Mouse (Mus musculus) liver, adult 2 months (tissue): ENCODE data around the gene Actl6b. TPM values are rescaled to one million over a fixed set of nuclear protein-coding genes. Genes with fewer than 3 reads are reported as not detected.
"Not testable (repeated sequence)": the region's sequence is repeated elsewhere in the genome, so short reads cannot be mapped to it uniquely, and the experiment has no call there.

ENCODE experiments used
- DNase-seq: peaks from one replicate; pipeline ENCODE4 v3.0.0-alpha.2; 2011; ENCODE audit warnings: low read depth, low spot score; ENCODE audit errors: extremely low read depth
- H3K27ac ChIP-seq: fragments of 200-500 bp; replicated peaks from 2 replicates; pipeline ENCODE4 v1.5.1; 2012; ENCODE audit warnings: low read depth, mild to moderate bottlenecking, control low read depth, inconsistent platforms, low read length; ENCODE audit not compliant: insufficient read depth
- H3K27me3 ChIP-seq: fragments of 200-500 bp; 2 replicates; pipeline ENCODE4 v1.6.1; 2012; ENCODE audit warnings: mild to moderate bottlenecking, moderate library complexity, low read length, inconsistent platforms; ENCODE audit not compliant: control insufficient read depth, insufficient read depth
- H3K36me3 ChIP-seq: fragments of 200-500 bp; 2 replicates; pipeline ENCODE4 v1.6.1; 2012; ENCODE audit warnings: low read length, inconsistent platforms; ENCODE audit not compliant: control insufficient read depth, insufficient read depth
- H3K4me1 ChIP-seq: fragments of 200-500 bp; 2 replicates; pipeline ENCODE4 v1.6.1; 2011; ENCODE audit warnings: low read length; ENCODE audit not compliant: control insufficient read depth, insufficient read depth
- H3K4me3 ChIP-seq: fragments of 200-500 bp; 2 replicates; pipeline ENCODE4 v1.5.1; 2011; ENCODE audit warnings: low read depth, mild to moderate bottlenecking, control low read depth, low read length, moderate library complexity; ENCODE audit not compliant: insufficient read depth
- H3K79me2 ChIP-seq: fragments of 200-500 bp; 2 replicates; pipeline ENCODE4 v1.6.1; 2012; ENCODE audit warnings: inconsistent platforms, mild to moderate bottlenecking, low read length, moderate library complexity; ENCODE audit not compliant: control insufficient read depth, insufficient read depth
- H3K9ac ChIP-seq: fragments of 200-500 bp; 2 replicates; pipeline ENCODE4 v1.6.1; 2012; ENCODE audit warnings: low read depth, mild to moderate bottlenecking, control low read depth, inconsistent platforms, low read length
- CTCF ChIP-seq: fragments of 200-500 bp; IDR thresholded peaks from 2 replicates; pipeline ENCODE4 v1.5.1; 2011; ENCODE audit warnings: low read depth, low read length, control low read depth
- POLR2A ChIP-seq: fragments of 200-500 bp; IDR thresholded peaks from 2 replicates; pipeline ENCODE4 v1.6.1; 2011; ENCODE audit warnings: low read length, control low read depth; ENCODE audit not compliant: insufficient read depth; ENCODE audit errors: extremely low read depth
- WGBS: fragments of 180-500 bp; shearing (Covaris S2); methylation state at CpG from one replicate; pipeline ENCODE4 v1.1.7; 2018; 5-methylcytosine and 5-hydroxymethylcytosine counted together
- polyA plus RNA-seq: library from polyadenylated mRNA; depleted of rRNA; stranded (reverse); fragments of >200 nt; gene quantifications from 2 replicates; pipeline ENCODE4 v1.2.3, GENCODE M21; 2012; rRNA removed
- total RNA-seq: library from RNA; depleted of rRNA; stranded (reverse); fragments of >200 nt; gene quantifications from 2 replicates; pipeline ENCODE4 v1.2.3, GENCODE M21; 2014; rRNA removed

The Actl6b gene
- total and polyA plus RNA-seq, 2 experiments = not detected

DNA sequence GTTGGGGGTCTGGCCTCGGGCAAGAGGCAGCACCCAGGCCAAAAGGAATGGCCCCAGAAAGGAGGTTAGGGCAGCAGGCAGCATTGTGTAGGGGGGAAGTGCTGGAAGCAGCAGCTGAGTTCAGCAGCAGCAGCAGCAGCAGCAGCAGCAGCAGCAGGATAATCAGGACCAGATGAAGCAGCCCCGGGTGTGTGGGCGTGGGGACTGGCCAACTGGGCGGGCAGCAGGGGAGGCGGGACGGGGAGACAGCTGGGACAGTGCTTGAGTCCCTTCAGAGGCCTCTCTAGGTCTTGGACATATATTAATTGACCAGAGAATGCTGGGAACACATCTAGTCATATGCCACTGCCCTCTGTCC is 57.9 kb downstream of the Actl6b start:
- 18% methylated on average over 6 of the region's 6 CpGs for WGBS
- DNase-seq = no peak
- Histone ChIP-seq H3K79me2 (no peaks in the 10 kb centered on the region), H3K27ac (peak overlapping the region; percentile 45), H3K36me3 (no peaks in the 10 kb centered on the region), H3K9ac (peak overlapping the region; percentile 26; the same call in 1 of the 2 replicates), H3K4me1 (peaks cover 11% of the 10 kb centered on the region), H3K4me3 (peak overlapping the region; percentile 32; the same call in 1 of the 2 replicates), H3K27me3 (peaks cover 2% of the 10 kb centered on the region; the same call in 1 of the 2 replicates)
- TF ChIP-seq POLR2A (no peak), CTCF (no peak)

DNA sequence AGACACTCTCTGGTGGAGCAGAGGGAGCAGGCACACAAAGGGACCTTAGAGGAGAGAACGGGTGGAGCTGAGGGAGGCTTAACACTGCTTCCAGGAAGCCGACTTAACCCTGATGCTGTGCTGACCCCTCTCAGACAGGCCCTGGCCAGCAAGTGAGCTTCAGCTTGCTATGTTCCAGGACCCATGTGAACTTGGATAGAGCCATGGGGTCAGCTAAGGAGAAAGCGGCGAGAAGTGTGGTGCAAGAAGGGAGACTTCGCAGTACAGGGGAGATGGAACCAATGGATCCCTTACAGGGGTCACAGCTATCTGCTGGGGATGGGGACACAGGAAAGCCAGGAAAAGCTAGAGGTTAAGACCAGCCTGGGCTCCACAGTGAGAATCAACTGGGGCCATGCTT is 59.8 kb downstream of the Actl6b start:
- DNase-seq = no peak
- Histone ChIP-seq H3K27ac (no peak overlapping the region), H3K27me3 (peaks cover 3% of the 10 kb centered on the region; the same call in 1 of the 2 replicates), H3K79me2 (no peaks in the 10 kb centered on the region), H3K4me1 (peaks cover 11% of the 10 kb centered on the region), H3K4me3 (no peak overlapping the region), H3K36me3 (no peaks in the 10 kb centered on the region), H3K9ac (no peak overlapping the region)
- 90% methylated on average over 5 of the region's 5 CpGs for WGBS
- TF ChIP-seq CTCF (no peak), POLR2A (no peak)

DNA sequence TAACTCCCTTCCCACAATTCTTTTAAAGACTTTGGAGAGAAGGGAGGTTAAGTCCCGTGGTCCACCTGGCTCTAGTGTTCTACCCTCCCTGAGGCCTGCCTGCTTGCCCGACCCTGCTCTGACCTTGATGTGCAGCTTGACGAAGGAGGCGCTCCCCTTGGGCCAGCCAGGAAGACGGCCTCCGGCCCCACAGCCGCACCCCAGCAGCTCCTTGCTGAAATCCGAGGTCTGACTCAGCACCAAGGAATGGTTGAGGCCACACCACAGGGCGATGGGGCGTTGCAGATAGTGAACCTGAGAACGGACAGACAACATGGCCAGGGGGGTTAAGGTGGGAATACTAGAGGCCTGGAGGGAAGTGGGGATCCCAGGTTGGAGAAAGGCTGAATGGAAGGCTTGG is 60.2 kb downstream of the Actl6b start, which contains the start of gene Pcolce:
TSS of gene Pcolce (minus strand) at position 235 of the 400 bp plus-strand sequence.
- Histone ChIP-seq H3K27me3 (peaks cover 4% of the 10 kb centered on the region), H3K79me2 (no peaks in the 10 kb centered on the region), H3K4me1 (peaks cover 11% of the 10 kb centered on the region), H3K36me3 (no peaks in the 10 kb centered on the region), H3K9ac (no peak within 1 kb of the TSS), H3K27ac (no peak within 1 kb of the TSS), H3K4me3 (no peak within 1 kb of the TSS)
- TF ChIP-seq CTCF = no peak
- no peak for TF ChIP-seq POLR2A
- 78% methylated on average over 11 of the region's 11 CpGs for WGBS
- DNase-seq = no peak

DNA sequence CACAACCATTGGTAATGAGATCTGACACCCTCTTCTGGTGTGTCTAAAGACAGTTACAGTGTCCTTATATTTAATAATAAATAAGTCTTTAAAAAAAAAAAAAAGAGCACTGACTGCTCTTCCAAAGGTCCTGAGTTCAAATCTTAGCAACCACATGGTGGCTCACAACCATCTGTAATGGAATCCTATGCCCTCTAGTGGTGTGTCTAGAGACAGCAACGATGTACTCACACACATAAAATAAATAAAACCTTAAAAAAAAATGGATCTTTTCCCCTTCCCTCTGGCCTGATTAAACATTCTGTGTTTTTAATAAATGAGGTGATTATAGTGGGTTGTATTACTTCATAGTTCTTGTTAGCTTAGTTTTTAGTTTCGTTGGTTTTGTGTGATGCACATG is 61.6 kb downstream of the Actl6b start:
- not testable (repeated sequence) for H3K27me3 ChIP-seq, H3K79me2 ChIP-seq, H3K27ac ChIP-seq, H3K4me3 ChIP-seq, H3K9ac ChIP-seq, H3K36me3 ChIP-seq, DNase-seq
- peaks cover 11% of the 10 kb centered on the region for H3K4me1 ChIP-seq
- 88% methylated on average over 2 of the region's 2 CpGs for WGBS

DNA sequence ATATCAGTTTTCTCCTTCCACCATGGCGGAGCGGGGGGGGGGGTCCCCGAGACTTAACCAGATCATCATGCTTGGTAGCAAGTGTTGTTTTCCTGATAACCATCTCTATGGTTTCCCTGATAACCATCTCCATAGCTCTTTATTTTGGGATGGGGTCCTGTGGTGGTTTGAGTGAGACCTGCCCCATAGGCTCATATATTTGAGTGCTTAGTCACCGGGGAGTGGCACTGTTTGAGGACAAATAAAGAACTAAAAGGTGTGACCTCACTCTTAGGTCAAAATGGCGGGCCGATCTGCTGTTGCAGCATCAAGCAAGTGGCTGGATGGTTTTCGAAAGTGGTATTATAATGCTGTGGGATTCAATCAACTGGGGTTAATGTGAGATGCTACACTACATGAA is 62.0 kb downstream of the Actl6b start:
- Histone ChIP-seq H3K79me2 (no peaks in the 10 kb centered on the region), H3K4me1 (peaks cover 8% of the 10 kb centered on the region), H3K27me3 (peaks cover 5% of the 10 kb centered on the region), H3K27ac (no peak overlapping the region), H3K36me3 (no peaks in the 10 kb centered on the region), H3K9ac (no peak overlapping the region), H3K4me3 (no peak overlapping the region)
- TF ChIP-seq CTCF (no peak), POLR2A (no peak)
- no peak for DNase-seq
- WGBS = 73% methylated on average over 7 of the region's 7 CpGs

Other genes starting within 250 kb of the Actl6b start
- 20.7 and 25.2 TPM in 2 replicates for gene Srrt, start 245.8 kb upstream of the Actl6b start, total RNA-seq
- 36.2 and 61.5 TPM in 2 replicates for gene Srrt, start 245.8 kb upstream of the Actl6b start, polyA plus RNA-seq
- gene Trip6, start 239.1 kb upstream of the Actl6b start, total RNA-seq = 5.8 and 6.5 TPM in 2 replicates
- 14.7 and 25.0 TPM in 2 replicates for gene Trip6, start 239.1 kb upstream of the Actl6b start, polyA plus RNA-seq
- gene Slc12a9, start 219.9 kb upstream of the Actl6b start, total RNA-seq = 4.0 and 4.7 TPM in 2 replicates
- gene Slc12a9, start 219.9 kb upstream of the Actl6b start, polyA plus RNA-seq = 11.9 and 20.3 TPM in 2 replicates
- 10.8 and 15.5 TPM in 2 replicates for gene Ephb4, start 203.4 kb upstream of the Actl6b start, total RNA-seq
- gene Ephb4, start 203.4 kb upstream of the Actl6b start, polyA plus RNA-seq = 14.0 and 14.1 TPM in 2 replicates
- under 0.01 TPM in 1 of 2 replicates, not detected in the other for gene Zan, start 76.5 kb upstream of the Actl6b start, total RNA-seq
- gene Zan, start 76.5 kb upstream of the Actl6b start, polyA plus RNA-seq = 0.02 TPM in 1 of 2 replicates, not detected in the other
- gene Pop7, start 51.0 kb upstream of the Actl6b start, total RNA-seq = 5.9 and 8.0 TPM in 2 replicates
- 15.4 and 17.8 TPM in 2 replicates for gene Pop7, start 51.0 kb upstream of the Actl6b start, polyA plus RNA-seq
- gene Gigyf1, start 35.0 kb upstream of the Actl6b start, total RNA-seq = 2.7 and 4.2 TPM in 2 replicates
- gene Gigyf1, start 35.0 kb upstream of the Actl6b start, polyA plus RNA-seq = 9.3 and 14.0 TPM in 2 replicates
- not detected in 2 replicates for gene Epo, start 20.3 kb upstream of the Actl6b start, total RNA-seq
- gene Epo, start 20.3 kb upstream of the Actl6b start, polyA plus RNA-seq = not detected in 2 replicates
- 87.2 and 134 TPM in 2 replicates for gene Gnb2, start 20.0 kb upstream of the Actl6b start, total RNA-seq
- 332 and 431 TPM in 2 replicates for gene Gnb2, start 20.0 kb upstream of the Actl6b start, polyA plus RNA-seq
- gene Tfr2, start 16.3 kb downstream of the Actl6b start, total RNA-seq = 225 and 288 TPM in 2 replicates
- gene Tfr2, start 16.3 kb downstream of the Actl6b start, polyA plus RNA-seq = 478 and 486 TPM in 2 replicates
- gene Mospd3, start 47.5 kb downstream of the Actl6b start, total RNA-seq = 4.3 and 6.5 TPM in 2 replicates
- gene Mospd3, start 47.5 kb downstream of the Actl6b start, polyA plus RNA-seq = 84.3 and 98.8 TPM in 2 replicates
- 4.4 and 6.7 TPM in 2 replicates for gene Pcolce, start 60.3 kb downstream of the Actl6b start, total RNA-seq
- gene Pcolce, start 60.3 kb downstream of the Actl6b start, polyA plus RNA-seq = 11.9 TPM in 2 replicates
- gene Fbxo24, start 75.5 kb downstream of the Actl6b start, total RNA-seq = 0.07 TPM in 1 of 2 replicates, not detected in the other
- 0.05 and 0.06 TPM in 2 replicates for gene Fbxo24, start 75.5 kb downstream of the Actl6b start, polyA plus RNA-seq
- 0.74 and 1.1 TPM in 2 replicates for gene Lrch4, start 75.6 kb downstream of the Actl6b start, total RNA-seq
- gene Lrch4, start 75.6 kb downstream of the Actl6b start, polyA plus RNA-seq = 10.7 and 15.0 TPM in 2 replicates
- gene Gm20605, start 75.7 kb downstream of the Actl6b start, total RNA-seq = 0.74 and 1.5 TPM in 2 replicates
- gene Gm20605, start 75.7 kb downstream of the Actl6b start, polyA plus RNA-seq = 4.3 and 5.6 TPM in 2 replicates
- gene Sap25, start 87.8 kb downstream of the Actl6b start, total RNA-seq = 0.65 and 1.6 TPM in 2 replicates
- 13.0 and 22.7 TPM in 2 replicates for gene Sap25, start 87.8 kb downstream of the Actl6b start, polyA plus RNA-seq
- 0.07 TPM in 1 of 2 replicates, not detected in the other for gene Irs3, start 92.2 kb downstream of the Actl6b start, total RNA-seq
- gene Irs3, start 92.2 kb downstream of the Actl6b start, polyA plus RNA-seq = 0.07 and 0.20 TPM in 2 replicates
- 14.8 and 22.1 TPM in 2 replicates for gene Agfg2, start 131.2 kb downstream of the Actl6b start, total RNA-seq
- gene Agfg2, start 131.2 kb downstream of the Actl6b start, polyA plus RNA-seq = 35.9 and 42.2 TPM in 2 replicates
- gene Nyap1, start 188.1 kb downstream of the Actl6b start, total RNA-seq = 0.13 and 0.18 TPM in 2 replicates
- gene Nyap1, start 188.1 kb downstream of the Actl6b start, polyA plus RNA-seq = 0.17 and 0.28 TPM in 2 replicates
- gene Tsc22d4, start 192.2 kb downstream of the Actl6b start, total RNA-seq = 4.4 and 4.5 TPM in 2 replicates
- 11.4 and 22.1 TPM in 2 replicates for gene Tsc22d4, start 192.2 kb downstream of the Actl6b start, polyA plus RNA-seq
- gene Ppp1r35, start 225.3 kb downstream of the Actl6b start, total RNA-seq = 11.5 and 16.7 TPM in 2 replicates
- gene Ppp1r35, start 225.3 kb downstream of the Actl6b start, polyA plus RNA-seq = 28.9 and 34.0 TPM in 2 replicates
- 13.7 and 15.9 TPM in 2 replicates for gene Mepce, start 234.1 kb downstream of the Actl6b start, total RNA-seq
- gene Mepce, start 234.1 kb downstream of the Actl6b start, polyA plus RNA-seq = 16.3 and 18.7 TPM in 2 replicates
- gene Zcwpw1, start 234.3 kb downstream of the Actl6b start, total RNA-seq = 3.3 and 4.2 TPM in 2 replicates
- 1.7 and 1.9 TPM in 2 replicates for gene Zcwpw1, start 234.3 kb downstream of the Actl6b start, polyA plus RNA-seq